Mouse (Mus musculus): ENCODE measurements around the gene Slc17a1. TPM values are rescaled to one million over a fixed set of nuclear protein-coding genes. Genes with fewer than 3 reads are reported as not detected.

Gene Slc17a1
- polyA plus RNA-seq, 1 experiment from 2014 or later, result 0.77 TPM

- Histone ChIP-seq H3K4me2 (ENCODE audit: low read depth, low read length) (no peak overlapping the region), H3K4me3 (ENCODE audit: low read length) (no peak overlapping the region), H3K9ac (ENCODE audit: low read depth, low read length) (no peak overlapping the region), H3K4me1 (ENCODE audit: control insufficient read depth, insufficient read depth, low read length) (no peaks in the 10 kb centered on the region), H3K36me3 (ENCODE audit: control insufficient read depth, insufficient read depth, low read length) (no peaks in the 10 kb centered on the region), H3K27ac (ENCODE audit: low read length) (no peak overlapping the region), H3K9me3 (ENCODE audit: control insufficient read depth, low read length) (no peaks in the 10 kb centered on the region), H3K27me3 (replicated peaks; ENCODE audit: control insufficient read depth, insufficient read depth, low read length) (no peaks in the 10 kb centered on the region)
- ATAC-seq, result no peak
- WGBS, result 76% methylated on average over 3 of the region's 3 CpGs
These were observed 11.6 kb downstream of the Slc17a1 start for GRCm38 (mm10) chr13:23879106-23879505.

GRCm38 (mm10) chr13:23879636-23880035, 12.1 kb downstream of the Slc17a1 start:
- WGBS, result 78% methylated on average over 5 of the region's 5 CpGs
- H3K4me3 ChIP-seq (ENCODE audit: low read length), result no peak overlapping the region

DNA sequence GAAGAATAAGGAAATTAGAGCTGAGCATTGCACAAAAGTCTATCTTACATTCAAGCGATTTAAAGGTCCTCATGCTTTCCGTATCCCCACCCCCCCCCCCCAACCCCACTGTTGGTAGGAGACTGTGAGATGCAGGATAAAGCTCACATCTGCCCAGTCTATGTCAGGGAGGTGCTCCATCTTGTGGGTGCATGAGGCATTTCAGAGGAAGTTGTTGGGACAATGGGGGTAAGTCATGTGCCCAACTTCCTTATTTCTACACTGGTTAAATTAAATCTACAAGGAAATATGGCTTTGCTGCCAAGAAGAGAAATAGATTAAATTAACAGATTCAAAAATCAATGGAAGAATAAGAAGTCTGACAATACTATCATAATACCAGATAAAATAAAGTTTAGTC, 18.0 kb downstream of the Slc17a1 start:
- Histone ChIP-seq H3K36me3 (ENCODE audit: control insufficient read depth, insufficient read depth, low read length) (no peaks in the 10 kb centered on the region), H3K27me3 (replicated peaks; ENCODE audit: control insufficient read depth, insufficient read depth, low read length) (no peaks in the 10 kb centered on the region), H3K9me3 (ENCODE audit: control insufficient read depth, low read length) (no peaks in the 10 kb centered on the region), H3K9ac (ENCODE audit: low read depth, low read length) (no peak overlapping the region), H3K27ac (ENCODE audit: low read length) (no peak overlapping the region), H3K4me3 (ENCODE audit: low read length) (no peak overlapping the region), H3K4me2 (ENCODE audit: low read depth, low read length) (no peak overlapping the region), H3K4me1 (ENCODE audit: control insufficient read depth, insufficient read depth, low read length) (no peaks in the 10 kb centered on the region)
- 26% methylated on average over 2 of the region's 2 CpGs for WGBS
- ATAC-seq, result no peak

More at GRCm38 (mm10) chr13:23879636-23880035, 12.1 kb downstream of the Slc17a1 start:
- Histone ChIP-seq H3K9me3 (ENCODE audit: control insufficient read depth, low read length) (no peaks in the 10 kb centered on the region), H3K27me3 (replicated peaks; ENCODE audit: control insufficient read depth, insufficient read depth, low read length) (no peaks in the 10 kb centered on the region), H3K4me2 (ENCODE audit: low read depth, low read length) (no peak overlapping the region), H3K9ac (ENCODE audit: low read depth, low read length) (no peak overlapping the region), H3K4me1 (ENCODE audit: control insufficient read depth, insufficient read depth, low read length) (no peaks in the 10 kb centered on the region), H3K36me3 (ENCODE audit: control insufficient read depth, insufficient read depth, low read length) (no peaks in the 10 kb centered on the region), H3K27ac (ENCODE audit: low read length) (no peak overlapping the region)
- ATAC-seq, result no peak

DNA sequence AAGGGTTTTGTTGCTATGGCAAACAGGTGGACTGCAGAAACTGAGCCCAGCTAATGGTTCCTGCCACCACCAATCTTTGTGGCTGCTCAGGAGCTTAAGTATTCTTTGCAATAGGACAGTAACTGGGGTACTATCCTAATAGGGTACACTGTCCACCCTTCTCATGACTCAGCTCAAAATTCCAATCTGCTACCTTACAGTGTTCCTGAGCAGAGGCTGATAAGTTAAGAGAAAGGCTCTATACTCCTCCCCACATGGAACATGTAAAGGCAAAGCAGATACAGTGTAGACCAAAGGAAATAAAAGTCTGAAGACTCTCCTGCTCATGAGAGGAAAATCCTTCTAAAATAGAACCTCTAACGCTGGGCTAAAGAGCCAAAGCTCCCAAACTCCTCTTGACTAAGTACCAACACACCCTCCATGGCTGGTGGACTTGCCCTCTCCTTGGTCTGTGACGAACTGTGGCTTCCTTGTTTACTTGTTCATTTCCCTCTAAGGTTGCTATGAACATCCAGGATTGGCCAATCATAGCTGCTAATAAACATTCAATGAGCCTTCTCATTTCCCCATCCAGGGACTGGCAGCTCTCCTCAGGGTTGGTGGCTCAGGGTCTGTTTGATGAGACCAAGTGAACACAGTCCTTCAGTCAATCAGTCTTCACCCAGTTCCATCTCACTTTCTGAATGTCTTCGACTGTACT, 19.6 kb downstream of the Slc17a1 start:
- ATAC-seq, result no peak
- Histone ChIP-seq H3K4me2 (ENCODE audit: low read depth, low read length) (no peak overlapping the region), H3K4me1 (ENCODE audit: control insufficient read depth, insufficient read depth, low read length) (no peaks in the 10 kb centered on the region), H3K9me3 (ENCODE audit: control insufficient read depth, low read length) (no peaks in the 10 kb centered on the region), H3K4me3 (ENCODE audit: low read length) (no peak overlapping the region), H3K27me3 (replicated peaks; ENCODE audit: control insufficient read depth, insufficient read depth, low read length) (no peaks in the 10 kb centered on the region), H3K9ac (ENCODE audit: low read depth, low read length) (no peak overlapping the region), H3K27ac (ENCODE audit: low read length) (no peak overlapping the region), H3K36me3 (ENCODE audit: control insufficient read depth, insufficient read depth, low read length) (no peaks in the 10 kb centered on the region)
- 82% methylated on average over 3 of the region's 3 CpGs for WGBS

- H3K9ac ChIP-seq (ENCODE audit: low read depth, low read length), result no peak overlapping the region
- no peaks in the 10 kb centered on the region for H3K27me3 ChIP-seq (replicated peaks; ENCODE audit: control insufficient read depth, insufficient read depth, low read length)
- no peaks in the 10 kb centered on the region for H3K4me1 ChIP-seq (ENCODE audit: control insufficient read depth, insufficient read depth, low read length)
- ATAC-seq, result no peak
- no peak overlapping the region for H3K4me2 ChIP-seq (ENCODE audit: low read depth, low read length)
- WGBS, result 58% methylated on average over 6 of the region's 6 CpGs
- no peak overlapping the region for H3K27ac ChIP-seq (ENCODE audit: low read length)
- H3K36me3 ChIP-seq (ENCODE audit: control insufficient read depth, insufficient read depth, low read length), result no peaks in the 10 kb centered on the region
- no peaks in the 10 kb centered on the region for H3K9me3 ChIP-seq (ENCODE audit: control insufficient read depth, low read length)
- H3K4me3 ChIP-seq (ENCODE audit: low read length), result no peak overlapping the region
These were observed 21.6 kb downstream of the Slc17a1 start for GRCm38 (mm10) chr13:23889011-23889605.

GRCm38 (mm10) chr13:23892592-23893268, 25.2 kb downstream of the Slc17a1 start:
- Histone ChIP-seq H3K27ac (ENCODE audit: low read length) (no peak overlapping the region), H3K4me1 (ENCODE audit: control insufficient read depth, insufficient read depth, low read length) (no peaks in the 10 kb centered on the region), H3K4me3 (ENCODE audit: low read length) (no peak overlapping the region), H3K9ac (ENCODE audit: low read depth, low read length) (no peak overlapping the region), H3K9me3 (ENCODE audit: control insufficient read depth, low read length) (no peaks in the 10 kb centered on the region), H3K4me2 (ENCODE audit: low read depth, low read length) (no peak overlapping the region), H3K27me3 (replicated peaks; ENCODE audit: control insufficient read depth, insufficient read depth, low read length) (no peaks in the 10 kb centered on the region), H3K36me3 (ENCODE audit: control insufficient read depth, insufficient read depth, low read length) (no peaks in the 10 kb centered on the region)
- ATAC-seq, result no peak
- WGBS, result 43% methylated on average over 9 of the region's 9 CpGs

DNA sequence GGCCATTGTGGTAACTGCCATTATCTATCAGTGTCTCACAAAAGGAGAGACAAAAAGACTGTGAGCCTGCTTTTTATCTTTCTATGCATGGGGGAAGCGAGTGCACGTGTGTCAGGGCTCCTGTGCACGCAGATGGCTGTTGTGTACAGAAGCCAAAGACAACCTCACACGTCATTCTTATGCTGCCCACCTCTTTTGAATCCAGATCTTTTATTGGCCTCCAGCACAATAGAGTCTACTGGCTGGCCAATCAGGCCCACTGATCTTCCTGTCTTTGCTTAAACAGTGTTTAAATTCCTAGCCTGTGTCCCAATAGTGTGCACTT, 25.7 kb downstream of the Slc17a1 start:
- H3K4me3 ChIP-seq (ENCODE audit: low read length), result no peak overlapping the region
- no peaks in the 10 kb centered on the region for H3K9me3 ChIP-seq (ENCODE audit: control insufficient read depth, low read length)
- H3K27ac ChIP-seq (ENCODE audit: low read length), result no peak overlapping the region
- no peaks in the 10 kb centered on the region for H3K4me1 ChIP-seq (ENCODE audit: control insufficient read depth, insufficient read depth, low read length)
- H3K4me2 ChIP-seq (ENCODE audit: low read depth, low read length), result no peak overlapping the region
- H3K36me3 ChIP-seq (ENCODE audit: control insufficient read depth, insufficient read depth, low read length), result no peaks in the 10 kb centered on the region
- WGBS, result 54% methylated on average over 4 of the region's 4 CpGs
- H3K9ac ChIP-seq (ENCODE audit: low read depth, low read length), result no peak overlapping the region
- no peaks in the 10 kb centered on the region for H3K27me3 ChIP-seq (replicated peaks; ENCODE audit: control insufficient read depth, insufficient read depth, low read length)
- ATAC-seq, result no peak

DNA sequence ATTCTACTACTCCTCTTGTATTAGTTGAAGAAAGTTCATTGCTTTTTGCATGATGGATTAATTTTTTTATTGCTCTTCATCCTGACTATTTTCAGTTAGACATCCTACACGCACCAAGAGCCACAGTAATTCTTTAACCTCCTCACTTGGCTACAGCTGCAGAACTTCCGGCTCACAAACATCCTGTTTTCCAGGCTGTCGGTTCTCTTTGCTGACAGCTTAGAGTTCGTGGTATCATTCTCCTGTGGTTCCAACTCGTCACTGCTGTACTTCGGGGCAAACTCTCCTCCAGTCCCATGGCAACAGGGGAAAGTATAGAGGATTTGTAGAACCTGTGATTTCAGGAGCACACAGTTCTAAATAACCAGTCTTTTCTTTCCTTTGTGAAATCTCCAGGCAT, 30.7 kb downstream of the Slc17a1 start:
- no peak overlapping the region for H3K4me2 ChIP-seq (ENCODE audit: low read depth, low read length)
- 49% methylated on average over 6 of the region's 6 CpGs for WGBS
- ATAC-seq, result no peak
- no peak overlapping the region for H3K9ac ChIP-seq (ENCODE audit: low read depth, low read length)
- no peaks in the 10 kb centered on the region for H3K4me1 ChIP-seq (ENCODE audit: control insufficient read depth, insufficient read depth, low read length)
- H3K9me3 ChIP-seq (ENCODE audit: control insufficient read depth, low read length), result no peaks in the 10 kb centered on the region
- no peak overlapping the region for H3K27ac ChIP-seq (ENCODE audit: low read length)
- no peak overlapping the region for H3K4me3 ChIP-seq (ENCODE audit: low read length)
- H3K27me3 ChIP-seq (replicated peaks; ENCODE audit: control insufficient read depth, insufficient read depth, low read length), result no peaks in the 10 kb centered on the region
- H3K36me3 ChIP-seq (ENCODE audit: control insufficient read depth, insufficient read depth, low read length), result no peaks in the 10 kb centered on the region

DNA sequence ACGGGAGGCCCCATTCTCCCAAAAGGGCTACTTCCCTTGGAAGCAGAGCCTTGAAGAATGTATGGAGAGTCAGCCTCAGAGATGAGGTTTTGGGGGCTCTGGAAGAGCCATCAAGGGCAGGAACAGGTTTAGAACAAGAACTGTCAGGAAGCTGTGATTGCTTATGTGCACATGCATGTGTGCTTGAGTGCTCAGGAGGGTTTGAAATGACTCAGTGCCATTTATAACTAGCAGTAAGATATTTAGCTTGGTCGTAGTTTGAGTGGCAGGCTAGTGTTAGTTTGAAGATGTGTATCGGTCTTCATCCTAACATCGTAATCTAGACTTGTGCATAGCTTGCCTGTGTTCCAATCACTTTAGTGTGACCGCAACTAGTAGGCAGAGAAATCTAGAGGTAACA, 39.4 kb downstream of the Slc17a1 start:
- ATAC-seq, result no peak
- Histone ChIP-seq H3K27ac (ENCODE audit: low read length) (no peak overlapping the region), H3K9me3 (ENCODE audit: control insufficient read depth, low read length) (no peaks in the 10 kb centered on the region), H3K4me3 (ENCODE audit: low read length) (no peak overlapping the region), H3K4me1 (ENCODE audit: control insufficient read depth, insufficient read depth, low read length) (no peaks in the 10 kb centered on the region), H3K36me3 (ENCODE audit: control insufficient read depth, insufficient read depth, low read length) (no peaks in the 10 kb centered on the region), H3K9ac (ENCODE audit: low read depth, low read length) (no peak overlapping the region), H3K4me2 (ENCODE audit: low read depth, low read length) (no peak overlapping the region), H3K27me3 (replicated peaks; ENCODE audit: control insufficient read depth, insufficient read depth, low read length) (no peaks in the 10 kb centered on the region)
- WGBS, result 94% methylated on average over 5 of the region's 5 CpGs
